Mouse (Mus musculus): ENCODE data around the gene Efl1. TPM values are rescaled to one million over a fixed set of nuclear protein-coding genes. Genes with fewer than 3 reads are reported as not detected.
A peak's percentile ranks its signal among the peaks of the same experiment; 100 is the strongest.

Efl1 gene
- polyA plus RNA-seq, 1 experiment, result 8.2 TPM

DNA sequence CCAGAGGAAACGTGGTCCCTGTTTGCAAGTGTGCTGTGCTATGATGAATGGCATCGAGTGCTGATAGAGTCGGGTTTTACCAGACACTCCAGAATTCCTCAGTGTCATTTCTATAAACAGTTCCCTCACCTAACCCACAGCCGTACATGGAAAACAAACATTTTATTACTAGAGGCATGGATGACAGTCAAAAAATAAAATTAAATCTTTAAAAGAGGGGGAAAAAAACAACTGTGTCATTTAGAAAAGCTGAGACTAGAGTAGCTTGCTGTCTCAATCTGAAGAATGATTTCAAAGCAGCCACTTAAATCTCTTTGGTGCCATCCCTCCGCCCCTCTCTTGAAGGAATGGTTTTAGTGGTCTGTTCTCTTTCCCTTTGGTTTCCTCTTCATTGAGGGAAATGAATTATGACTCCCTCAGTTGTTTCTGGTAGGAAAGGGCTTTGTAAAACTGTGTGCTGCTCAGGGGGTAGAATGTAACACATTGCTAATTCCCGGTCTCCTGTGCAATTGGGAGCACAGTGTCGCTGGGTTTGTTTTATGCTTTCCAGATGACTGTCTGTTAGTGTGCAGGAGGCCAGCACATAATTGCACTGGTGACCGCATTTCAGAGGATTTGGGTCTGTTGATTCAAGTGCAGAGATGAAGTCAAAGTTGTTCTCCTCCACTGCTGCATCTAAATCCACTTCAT lies 67.6 kb downstream of the Efl1 start:
- Histone ChIP-seq H3ac (ENCODE audit: control insufficient read depth, insufficient read length) (no peak overlapping the region), H3K27me3 (ENCODE audit: control insufficient read depth, insufficient read depth, insufficient read length) (no peaks in the 10 kb centered on the region), H3K4me2 (ENCODE audit: low read depth) (peak overlapping the region; percentile 45), H3K36me3 (ENCODE audit: control insufficient read depth, insufficient read depth) (no peaks in the 10 kb centered on the region), H3K4me3 (no peak overlapping the region), H3K79me2 (ENCODE audit: control insufficient read depth, insufficient read depth) (no peaks in the 10 kb centered on the region)
- no peak for TF ChIP-seq TCF12 (IDR thresholded peaks at IDR 0.05; ENCODE audit: insufficient read depth, poor library complexity, severe bottlenecking)
- TF ChIP-seq POLR2A (IDR thresholded peaks at IDR 0.05; ENCODE audit: insufficient read length, low read depth), result no peak
- TF ChIP-seq MAX (IDR thresholded peaks at IDR 0.05; ENCODE audit: low read depth), result no peak
- no peak for TF ChIP-seq POLR2AphosphoS2 (IDR thresholded peaks at IDR 0.05; ENCODE audit: insufficient read length, low read depth)
- no peak for TF ChIP-seq MYOD1 (IDR thresholded peaks at IDR 0.05; ENCODE audit: control insufficient read depth in 1 of 3, insufficient read length in 2 of 3, low read depth in 2 of 3)
- no peak for TF ChIP-seq MYOG (IDR thresholded peaks at IDR 0.05; ENCODE audit: control insufficient read depth in 1 of 3, insufficient read depth in 1 of 3, insufficient read length in 2 of 3, low read depth in 2 of 3)
- TF ChIP-seq REST (IDR thresholded peaks at IDR 0.05; ENCODE audit: insufficient read depth, insufficient read length), result no peak
- TF ChIP-seq E2F4 (IDR thresholded peaks at IDR 0.05; ENCODE audit: insufficient read depth), result no peak
- no peak for TF ChIP-seq TCF3 (IDR thresholded peaks at IDR 0.05; ENCODE audit: insufficient read length, low read depth)
- no peak for TF ChIP-seq USF1 (IDR thresholded peaks at IDR 0.05; ENCODE audit: low read depth)
- TF ChIP-seq SRF (IDR thresholded peaks at IDR 0.05; ENCODE audit: control insufficient read depth, insufficient read length, low read depth), result no peak
- TF ChIP-seq CEBPB (IDR thresholded peaks at IDR 0.05; ENCODE audit: insufficient read depth, poor library complexity, severe bottlenecking), result no peak

DNA sequence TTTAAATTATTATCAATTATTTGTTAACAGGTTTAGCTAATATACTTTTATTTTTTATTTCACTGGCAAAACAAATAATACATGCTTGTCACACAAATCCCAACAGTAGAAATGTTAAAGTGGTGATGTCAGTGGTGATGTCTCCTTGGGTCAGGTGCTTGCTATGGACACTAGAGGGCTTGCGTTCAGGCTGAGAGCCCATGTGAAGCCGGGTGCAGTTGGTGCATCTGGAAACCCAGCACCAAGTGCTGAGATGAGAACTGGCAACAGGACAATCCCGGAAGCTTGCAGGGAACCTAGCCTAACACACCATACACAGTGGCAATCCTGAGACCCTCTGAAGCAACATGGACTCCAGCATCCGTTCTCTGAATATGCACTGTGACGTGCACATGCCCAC lies 70.9 kb downstream of the Efl1 start:
- Histone ChIP-seq H3K27me3 (ENCODE audit: control insufficient read depth, insufficient read depth, insufficient read length) (no peaks in the 10 kb centered on the region), H3K4me2 (ENCODE audit: low read depth) (no peak overlapping the region), H3K36me3 (ENCODE audit: control insufficient read depth, insufficient read depth) (no peaks in the 10 kb centered on the region), H3ac (ENCODE audit: control insufficient read depth, insufficient read length) (no peak overlapping the region), H3K4me3 (no peak overlapping the region), H3K79me2 (ENCODE audit: control insufficient read depth, insufficient read depth) (no peaks in the 10 kb centered on the region)
- TF ChIP-seq TCF3 (IDR thresholded peaks at IDR 0.05; ENCODE audit: insufficient read length, low read depth) (no peak), E2F4 (IDR thresholded peaks at IDR 0.05; ENCODE audit: insufficient read depth) (no peak), POLR2A (IDR thresholded peaks at IDR 0.05; ENCODE audit: insufficient read length, low read depth) (no peak), MAX (IDR thresholded peaks at IDR 0.05; ENCODE audit: low read depth) (no peak)

- Histone ChIP-seq H3K79me2 (ENCODE audit: control insufficient read depth, insufficient read depth) (no peaks in the 10 kb centered on the region), H3K4me3 (no peak overlapping the region), H3K36me3 (ENCODE audit: control insufficient read depth, insufficient read depth) (no peaks in the 10 kb centered on the region), H3ac (ENCODE audit: control insufficient read depth, insufficient read length) (no peak overlapping the region), H3K27me3 (ENCODE audit: control insufficient read depth, insufficient read depth, insufficient read length) (no peaks in the 10 kb centered on the region), H3K4me2 (ENCODE audit: low read depth) (no peak overlapping the region)
- TF ChIP-seq TCF12 (IDR thresholded peaks at IDR 0.05; ENCODE audit: insufficient read depth, poor library complexity, severe bottlenecking), result no peak
- no peak for TF ChIP-seq POLR2AphosphoS2 (IDR thresholded peaks at IDR 0.05; ENCODE audit: insufficient read length, low read depth)
- TF ChIP-seq MAX (IDR thresholded peaks at IDR 0.05; ENCODE audit: low read depth), result no peak
- no peak for TF ChIP-seq SRF (IDR thresholded peaks at IDR 0.05; ENCODE audit: control insufficient read depth, insufficient read length, low read depth)
- TF ChIP-seq E2F4 (IDR thresholded peaks at IDR 0.05; ENCODE audit: insufficient read depth), result no peak
- TF ChIP-seq REST (IDR thresholded peaks at IDR 0.05; ENCODE audit: insufficient read depth, insufficient read length), result no peak
- no peak for TF ChIP-seq USF1 (IDR thresholded peaks at IDR 0.05; ENCODE audit: low read depth)
- no peak for TF ChIP-seq TCF3 (IDR thresholded peaks at IDR 0.05; ENCODE audit: insufficient read length, low read depth)
- TF ChIP-seq CEBPB (IDR thresholded peaks at IDR 0.05; ENCODE audit: insufficient read depth, poor library complexity, severe bottlenecking), result no peak
- TF ChIP-seq MYOD1 (IDR thresholded peaks at IDR 0.05; ENCODE audit: control insufficient read depth in 1 of 3, insufficient read length in 2 of 3, low read depth in 2 of 3), result no peak
- no peak for TF ChIP-seq POLR2A (IDR thresholded peaks at IDR 0.05; ENCODE audit: insufficient read length, low read depth)
- TF ChIP-seq MYOG (IDR thresholded peaks at IDR 0.05; ENCODE audit: control insufficient read depth in 1 of 3, insufficient read depth in 1 of 3, insufficient read length in 2 of 3, low read depth in 2 of 3), result no peak
Observed at GRCm38 (mm10) chr7:82719740-82720139, 71.3 kb downstream of the Efl1 start.

DNA sequence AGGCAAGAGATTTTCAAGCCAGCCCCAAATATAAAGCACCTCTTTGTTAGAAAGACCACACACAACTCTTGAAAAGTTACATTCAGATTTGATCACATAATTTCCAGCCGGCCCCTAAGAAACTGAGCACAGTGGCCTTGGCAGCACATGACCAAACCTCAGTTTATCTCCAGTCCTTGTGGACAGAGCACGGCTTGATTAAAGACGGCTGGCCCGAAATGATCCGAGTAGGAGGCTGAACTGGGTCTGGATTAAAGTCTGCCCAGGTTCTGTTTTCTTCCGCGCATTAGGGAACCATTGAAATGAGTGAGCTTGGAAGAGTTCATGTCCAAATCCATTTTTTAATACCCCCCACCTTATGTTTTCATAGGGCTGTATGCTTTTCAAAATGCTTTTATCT lies 72.1 kb downstream of the Efl1 start:
- H3K4me3 ChIP-seq, result no peak overlapping the region
- H3K4me2 ChIP-seq (ENCODE audit: low read depth), result no peak overlapping the region
- H3K79me2 ChIP-seq (ENCODE audit: control insufficient read depth, insufficient read depth), result no peaks in the 10 kb centered on the region
- no peaks in the 10 kb centered on the region for H3K36me3 ChIP-seq (ENCODE audit: control insufficient read depth, insufficient read depth)
- no peak overlapping the region for H3ac ChIP-seq (ENCODE audit: control insufficient read depth, insufficient read length)
- no peaks in the 10 kb centered on the region for H3K27me3 ChIP-seq (ENCODE audit: control insufficient read depth, insufficient read depth, insufficient read length)
- no peak for TF ChIP-seq USF1 (IDR thresholded peaks at IDR 0.05; ENCODE audit: low read depth)
- TF ChIP-seq TCF12 (IDR thresholded peaks at IDR 0.05; ENCODE audit: insufficient read depth, poor library complexity, severe bottlenecking), result no peak
- no peak for TF ChIP-seq MYOG (IDR thresholded peaks at IDR 0.05; ENCODE audit: control insufficient read depth in 1 of 3, insufficient read depth in 1 of 3, insufficient read length in 2 of 3, low read depth in 2 of 3)
- TF ChIP-seq POLR2A (IDR thresholded peaks at IDR 0.05; ENCODE audit: insufficient read length, low read depth), result no peak
- TF ChIP-seq POLR2AphosphoS2 (IDR thresholded peaks at IDR 0.05; ENCODE audit: insufficient read length, low read depth), result no peak
- TF ChIP-seq REST (IDR thresholded peaks at IDR 0.05; ENCODE audit: insufficient read depth, insufficient read length), result no peak
- TF ChIP-seq TCF3 (IDR thresholded peaks at IDR 0.05; ENCODE audit: insufficient read length, low read depth), result no peak
- TF ChIP-seq E2F4 (IDR thresholded peaks at IDR 0.05; ENCODE audit: insufficient read depth), result no peak
- TF ChIP-seq MYOD1 (IDR thresholded peaks at IDR 0.05; ENCODE audit: control insufficient read depth in 1 of 3, insufficient read length in 2 of 3, low read depth in 2 of 3), result no peak
- TF ChIP-seq CEBPB (IDR thresholded peaks at IDR 0.05; ENCODE audit: insufficient read depth, poor library complexity, severe bottlenecking), result no peak
- TF ChIP-seq SRF (IDR thresholded peaks at IDR 0.05; ENCODE audit: control insufficient read depth, insufficient read length, low read depth), result no peak
- TF ChIP-seq MAX (IDR thresholded peaks at IDR 0.05; ENCODE audit: low read depth), result no peak
